Mouse (Mus musculus) erythroid progenitor cell, adult 5-6 weeks (primary cell): ENCODE data around the gene Actrt3. TPM values are rescaled to one million over a fixed set of nuclear protein-coding genes. Genes with fewer than 3 reads are reported as not detected.
"Not testable (repeated sequence)": the region's sequence is repeated elsewhere in the genome, so short reads cannot be mapped to it uniquely, and the experiment has no call there.

Experiments used
- ATAC-seq: replicated peaks from 2 replicates; pipeline ENCODE4 v1.8.0; 2016; ENCODE audit warnings: moderate number of reproducible peaks, mild to moderate bottlenecking, moderate TSS enrichment, inconsistent platforms; ENCODE audit not compliant: poor library complexity, low FRiP score, severe bottlenecking
- total RNA-seq, 2 experiments: library from RNA; stranded (forward) in 1 of 2; stranded (reverse) in 1 of 2; fragments of 150-400 nt in 1 of 2; fragments of 186-747, 209-891 nt in 1 of 2; gene quantifications; 2 replicates each; pipeline versions ENCODE4 v1.2.3 to v1.2.4; 2015 to 2017; ENCODE audit warnings: low replicate concordance in 2 of 2

The Actrt3 gene
- total RNA-seq, 2 experiments from 2014 or later = not detected

- peak; percentile 82 for ATAC-seq
Measured at GRCm38 (mm10) chr3:30592418-30592853, 7.3 kb downstream of the Actrt3 start.

- no peak for ATAC-seq
Measured at GRCm38 (mm10) chr3:30588865-30589264, 10.9 kb downstream of the Actrt3 start.

- ATAC-seq = no peak
Measured at GRCm38 (mm10) chr3:30573549-30573948, 26.2 kb downstream of the Actrt3 start.

GRCm38 (mm10) chr3:30566333-30566732 lies 33.4 kb downstream of the Actrt3 start:
- ATAC-seq = not testable (repeated sequence)

- no peak for ATAC-seq
Measured at GRCm38 (mm10) chr3:30560677-30561314, 38.9 kb downstream of the Actrt3 start.

- ATAC-seq = no peak
Measured at GRCm38 (mm10) chr3:30553741-30554140, 46.0 kb downstream of the Actrt3 start.

GRCm38 (mm10) chr3:30550218-30550617 lies 49.5 kb downstream of the Actrt3 start:
- ATAC-seq = no peak

GRCm38 (mm10) chr3:30548928-30549327 lies 50.8 kb downstream of the Actrt3 start:
- ATAC-seq = no peak

- ATAC-seq = no peak
Measured at GRCm38 (mm10) chr3:30547908-30548307, 51.8 kb downstream of the Actrt3 start, which contains the start of gene Mecom. TSS of gene Mecom (minus strand) at chr3:30548008.

Other genes starting within 250 kb of the Actrt3 start
- gene Mecom, start 51.9 kb downstream of the Actrt3 start, total RNA-seq (2015; ENCODE audit: low replicate concordance) = not detected in 2 replicates
- 0.64 and 0.68 TPM in 2 replicates for gene Mecom, start 51.9 kb downstream of the Actrt3 start, total RNA-seq (2017; ENCODE audit: low replicate concordance)
- 14.1 and 32.3 TPM in 2 replicates for gene Mynn, start 2.1 kb upstream of the Actrt3 start, total RNA-seq (2015; ENCODE audit: low replicate concordance)
- gene Mynn, start 2.1 kb upstream of the Actrt3 start, total RNA-seq (2017; ENCODE audit: low replicate concordance) = 22.8 and 24.0 TPM in 2 replicates
- gene Lrriq4, start 44.6 kb upstream of the Actrt3 start, total RNA-seq (2015; ENCODE audit: low replicate concordance) = not detected in 2 replicates
- gene Lrriq4, start 44.6 kb upstream of the Actrt3 start, total RNA-seq (2017; ENCODE audit: low replicate concordance) = not detected in 2 replicates
- gene Lrrc34, start 47.9 kb upstream of the Actrt3 start, total RNA-seq (2015; ENCODE audit: low replicate concordance) = not detected in 2 replicates
- gene Lrrc34, start 47.9 kb upstream of the Actrt3 start, total RNA-seq (2017; ENCODE audit: low replicate concordance) = not detected in 2 replicates
- gene Lrrc31, start 99.9 kb upstream of the Actrt3 start, total RNA-seq (2015; ENCODE audit: low replicate concordance) = not detected in 2 replicates
- gene Lrrc31, start 99.9 kb upstream of the Actrt3 start, total RNA-seq (2017; ENCODE audit: low replicate concordance) = not detected in 2 replicates
- gene Samd7, start 146.4 kb upstream of the Actrt3 start, total RNA-seq (2015; ENCODE audit: low replicate concordance) = 0.42 TPM in 1 of 2 replicates, not detected in the other
- gene Samd7, start 146.4 kb upstream of the Actrt3 start, total RNA-seq (2017; ENCODE audit: low replicate concordance) = not detected in 2 replicates
- 93.0 and 140 TPM in 2 replicates for gene Sec62, start 192.9 kb upstream of the Actrt3 start, total RNA-seq (2015; ENCODE audit: low replicate concordance)
- 174 and 189 TPM in 2 replicates for gene Sec62, start 192.9 kb upstream of the Actrt3 start, total RNA-seq (2017; ENCODE audit: low replicate concordance)